Mouse (Mus musculus) adrenal gland, postnatal 36 days (tissue): Measurements from ENCODE around the gene Ndufb10. TPM values are rescaled to one million over a fixed set of nuclear protein-coding genes. Genes with fewer than 3 reads are reported as not detected.
"Not testable (repeated sequence)": the region's sequence is repeated elsewhere in the genome, so short reads cannot be mapped to it uniquely, and the experiment has no call there.

ENCODE experiments used
- DNase-seq, 2 experiments: peaks; one replicate each; pipeline ENCODE4 v3.0.0; 2021; ENCODE audit warnings: mixed read lengths in 1 of 2
- total RNA-seq, 2 experiments: library from RNA; stranded (reverse); gene quantifications; 2 replicates each; pipeline ENCODE4 v1.2.3; 2021

Gene Ndufb10
- total RNA-seq, 2 experiments from 2014 or later = 239 to 246 TPM

DNA sequence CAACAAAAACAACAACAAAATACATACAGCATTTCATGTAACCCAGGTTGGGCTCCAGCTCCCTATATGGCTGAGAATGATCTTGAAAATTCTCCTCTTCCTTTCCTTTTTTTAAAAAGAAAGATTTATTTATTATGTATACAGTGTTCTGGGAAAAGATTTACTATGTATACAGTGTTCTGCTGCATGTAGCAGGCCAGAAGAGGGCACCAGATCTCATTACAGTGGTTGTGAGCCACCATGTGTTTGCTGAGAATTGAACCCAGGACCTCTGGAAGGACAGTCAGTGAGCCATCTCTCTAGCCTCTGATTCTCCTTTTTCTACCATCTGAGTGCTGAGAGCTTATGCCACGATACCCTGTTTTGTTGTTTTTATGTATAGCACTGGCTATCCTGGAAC is 10.2 kb upstream of the Ndufb10 start:
- DNase-seq = no peak

DNA sequence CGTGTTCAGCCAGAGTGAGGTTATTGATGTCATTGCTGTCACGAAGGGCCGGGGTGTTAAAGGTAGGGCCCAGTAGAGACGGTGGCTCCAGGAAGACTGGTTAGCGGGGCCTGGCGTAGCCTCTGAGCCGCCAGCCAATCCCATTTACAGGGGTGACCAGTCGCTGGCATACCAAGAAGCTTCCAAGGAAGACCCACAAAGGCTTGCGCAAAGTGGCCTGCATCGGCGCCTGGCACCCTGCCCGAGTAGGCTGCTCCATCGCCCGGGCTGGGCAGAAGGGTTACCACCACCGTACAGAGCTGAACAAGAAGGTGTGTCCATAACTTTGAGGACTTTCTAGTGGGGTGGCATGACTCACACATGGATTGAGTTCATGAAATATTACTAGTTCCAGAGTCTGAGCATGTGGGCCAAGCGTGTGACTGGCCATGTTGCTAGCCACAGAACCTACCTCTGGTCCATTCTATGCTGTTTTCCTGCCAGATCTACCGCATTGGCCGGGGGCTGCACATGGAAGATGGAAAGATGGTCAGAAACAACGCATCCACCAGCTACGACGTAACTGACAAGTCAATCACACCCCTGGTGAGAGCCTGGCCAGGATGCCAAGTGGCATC is 9.3 kb upstream of the Ndufb10 start:
- DNase-seq = no peak

DNA sequence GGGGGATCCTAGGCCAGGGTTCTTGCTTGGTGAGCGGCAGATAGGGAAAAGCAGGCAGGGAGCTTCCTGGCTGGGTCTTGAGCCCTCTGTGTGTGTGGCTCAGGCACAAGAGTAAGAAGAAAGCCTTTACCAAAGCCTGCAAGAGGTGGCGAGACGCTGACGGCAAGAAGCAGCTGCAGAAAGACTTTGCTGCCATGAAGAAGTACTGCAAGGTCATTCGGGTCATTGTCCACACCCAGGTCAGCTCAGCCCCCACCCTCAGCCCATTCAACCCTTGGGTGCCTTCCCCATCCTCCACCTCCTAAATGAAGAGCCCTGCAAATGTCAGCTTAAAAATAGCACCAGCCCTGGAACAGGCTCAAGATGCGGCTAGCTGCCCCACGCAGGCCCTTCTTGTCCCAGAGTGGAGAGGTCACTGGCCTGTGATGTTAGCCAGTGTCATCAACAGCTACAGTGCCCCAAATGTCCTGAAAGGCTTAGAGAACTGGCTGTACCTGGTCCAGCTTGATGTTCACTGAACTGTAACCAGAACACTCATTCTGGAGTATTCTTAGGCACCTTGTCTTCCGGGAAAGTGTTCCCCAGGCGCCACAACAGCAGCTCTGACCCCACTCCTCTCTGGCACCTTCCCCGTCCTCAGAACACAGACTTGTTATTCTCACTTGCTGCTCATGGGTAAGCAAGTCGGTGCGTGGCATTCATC is 8.1 kb upstream of the Ndufb10 start:
- no peak for DNase-seq

DNA sequence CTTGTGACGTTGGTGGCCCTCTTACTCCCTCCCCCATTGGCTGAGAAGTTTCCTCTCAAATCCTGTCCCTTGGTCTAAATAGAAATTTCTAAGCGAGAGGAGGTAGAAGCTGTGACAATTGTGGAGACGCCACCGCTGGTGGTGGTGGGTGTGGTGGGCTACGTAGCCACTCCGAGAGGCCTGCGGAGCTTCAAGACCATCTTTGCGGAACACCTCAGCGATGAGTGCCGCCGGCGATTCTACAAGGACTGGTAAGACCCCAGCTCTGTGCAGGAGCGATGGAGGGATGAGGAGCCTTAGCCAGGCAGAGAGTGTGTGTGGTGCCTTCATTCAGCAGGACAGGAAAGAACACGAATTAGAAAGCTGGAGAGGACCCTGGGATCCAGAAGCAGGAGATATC is 6.5 kb upstream of the Ndufb10 start:
- no peak for DNase-seq

DNA sequence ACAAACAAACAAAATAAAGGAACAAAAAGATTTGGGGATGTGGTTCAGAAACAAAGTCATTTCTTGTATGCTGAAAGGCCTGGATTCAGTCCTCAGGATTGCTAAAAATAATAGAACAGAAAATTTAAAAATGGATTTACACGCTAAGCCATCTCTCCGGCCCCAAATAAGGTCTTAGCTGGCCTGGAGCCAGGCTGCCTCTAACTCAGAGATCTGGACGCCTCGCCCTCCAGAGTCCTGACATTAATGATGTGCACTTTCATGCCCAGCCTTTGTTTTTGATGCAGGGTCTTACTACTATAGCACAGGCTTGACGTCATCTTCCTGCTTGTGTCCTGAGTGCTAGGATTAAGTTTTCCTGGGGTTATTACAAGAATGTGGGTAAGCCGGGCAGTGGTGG is 4.8 kb upstream of the Ndufb10 start:
- DNase-seq = no peak

DNA sequence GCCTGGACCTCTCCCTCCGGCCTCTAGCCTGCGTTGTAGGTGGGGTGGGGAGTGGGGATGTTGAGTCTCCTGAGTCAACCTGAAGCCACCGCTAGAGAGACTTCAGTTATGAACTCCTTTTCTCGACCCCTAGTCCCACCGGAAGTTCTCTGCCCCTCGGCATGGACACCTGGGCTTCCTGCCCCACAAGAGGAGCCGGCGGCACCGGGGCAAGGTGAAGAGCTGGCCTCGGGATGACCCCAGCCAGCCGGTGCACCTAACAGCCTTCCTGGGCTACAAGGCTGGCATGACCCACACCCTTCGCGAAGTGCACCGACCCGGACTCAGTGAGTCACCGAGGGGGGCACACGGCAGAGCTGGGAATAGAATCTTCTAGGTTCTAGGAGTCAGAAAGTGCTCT is 3.9 kb upstream of the Ndufb10 start:
- no peak for DNase-seq

DNA sequence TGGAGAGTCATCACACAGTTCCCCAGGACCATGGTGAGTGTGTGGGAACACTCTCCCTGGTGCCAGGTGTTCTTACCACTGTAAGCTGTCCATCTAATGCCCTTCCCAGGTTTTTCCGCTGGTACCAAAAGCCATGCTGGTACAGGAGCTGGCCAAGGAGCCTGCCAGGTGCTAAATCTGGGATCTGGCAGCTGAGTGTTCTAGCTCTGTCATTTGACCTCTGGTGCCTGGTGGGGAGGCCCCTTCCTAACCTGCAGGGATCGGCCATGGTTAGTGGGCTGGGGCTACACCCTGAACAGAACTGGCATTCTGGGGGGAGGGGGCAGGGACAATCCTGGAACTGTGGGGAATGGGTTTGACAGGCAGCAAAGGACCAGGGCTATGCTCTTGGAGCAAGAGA is 3.3 kb upstream of the Ndufb10 start, which contains the start of gene Rpl3l:
TSS of gene Rpl3l (plus strand) at position 203 of the 400 bp plus-strand sequence.
- DNase-seq = no peak

DNA sequence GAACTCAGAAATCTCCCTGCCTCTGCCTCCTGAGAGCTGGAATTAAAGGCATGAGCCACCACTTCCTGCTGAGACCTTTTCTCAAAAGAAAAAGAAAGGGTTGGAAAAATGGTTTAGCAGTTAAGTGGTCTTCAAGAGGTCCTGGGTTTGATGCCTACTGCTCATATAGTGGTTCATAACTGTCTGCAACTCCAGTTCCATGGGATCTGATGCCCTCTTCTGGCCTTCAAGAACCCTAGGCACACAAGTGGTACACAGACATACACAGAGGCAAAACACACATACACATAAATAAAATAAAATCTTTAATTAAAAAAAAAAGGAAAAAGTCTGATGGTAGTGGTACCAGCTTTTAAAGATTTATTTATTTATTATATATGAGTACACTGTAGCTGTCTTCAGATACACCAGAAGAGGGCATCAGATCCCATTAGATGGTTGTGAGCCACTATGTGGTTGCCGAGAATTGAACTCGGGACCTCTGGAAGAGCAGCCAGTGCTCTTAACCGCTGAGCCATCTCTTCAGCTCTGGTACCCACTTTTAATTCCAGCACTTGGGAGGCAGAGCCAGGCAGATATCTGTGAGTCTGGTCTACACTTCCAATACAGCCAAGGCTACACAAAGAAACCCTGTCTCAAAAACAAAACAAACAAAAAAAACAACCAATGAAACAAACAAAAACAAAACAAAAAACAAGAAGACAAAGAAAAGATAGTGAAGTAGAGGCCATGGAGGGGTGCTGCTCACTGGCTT is 1.5 kb upstream of the Ndufb10 start:
- DNase-seq = no peak

DNA sequence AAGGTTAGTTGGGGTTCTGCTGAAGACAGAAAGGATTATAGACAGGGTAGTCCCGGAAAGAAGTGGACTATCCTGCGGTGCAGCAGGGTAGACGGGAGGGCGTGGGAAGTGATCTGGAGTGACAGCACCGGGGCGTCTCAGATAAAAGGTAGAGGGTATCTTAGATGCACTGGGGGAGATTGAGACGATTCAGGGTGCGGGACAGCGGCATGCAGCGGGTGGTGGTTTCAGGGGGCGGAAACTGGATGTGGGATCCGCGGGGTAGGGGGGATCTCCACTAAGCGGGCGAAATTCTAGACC is 447 bp downstream of the Ndufb10 start:
- DNase-seq = peak in 1 of 2 experiments; percentile 30

DNA sequence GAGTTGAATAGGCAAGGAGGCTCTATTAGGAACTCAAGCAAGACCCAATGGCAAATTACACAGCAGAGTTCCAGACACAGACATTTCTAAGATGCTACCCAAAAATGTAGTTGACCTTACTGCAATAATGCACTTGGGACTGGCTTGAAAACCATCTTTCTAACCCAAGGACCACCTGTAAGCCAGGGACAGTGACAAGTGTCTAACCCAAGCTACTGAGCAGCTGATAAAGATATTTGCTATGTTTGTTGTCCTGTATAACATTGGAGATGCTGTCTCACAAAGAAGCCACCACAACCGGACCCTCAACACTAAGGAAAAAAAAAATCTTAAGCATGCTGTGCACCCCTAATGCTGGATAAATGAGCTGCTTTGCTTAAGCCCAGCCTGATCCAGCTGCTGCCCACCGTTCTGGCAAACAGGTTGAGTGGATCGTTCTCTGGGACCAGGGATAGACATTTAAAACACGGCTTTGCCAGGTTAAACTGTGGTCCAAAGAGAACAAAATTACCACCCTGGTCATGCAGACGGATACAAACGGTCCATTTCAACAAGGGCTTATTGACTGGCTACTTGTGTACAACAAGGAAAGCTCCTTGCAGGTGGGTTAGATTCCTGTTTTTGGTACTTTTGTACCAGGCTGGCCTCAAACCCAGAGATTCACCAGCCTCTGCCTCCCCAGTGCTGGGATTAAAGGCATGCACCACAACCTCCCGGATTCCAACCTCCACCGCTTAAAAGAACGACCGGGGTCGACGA is 977 bp downstream of the Ndufb10 start:
- DNase-seq = no peak

DNA sequence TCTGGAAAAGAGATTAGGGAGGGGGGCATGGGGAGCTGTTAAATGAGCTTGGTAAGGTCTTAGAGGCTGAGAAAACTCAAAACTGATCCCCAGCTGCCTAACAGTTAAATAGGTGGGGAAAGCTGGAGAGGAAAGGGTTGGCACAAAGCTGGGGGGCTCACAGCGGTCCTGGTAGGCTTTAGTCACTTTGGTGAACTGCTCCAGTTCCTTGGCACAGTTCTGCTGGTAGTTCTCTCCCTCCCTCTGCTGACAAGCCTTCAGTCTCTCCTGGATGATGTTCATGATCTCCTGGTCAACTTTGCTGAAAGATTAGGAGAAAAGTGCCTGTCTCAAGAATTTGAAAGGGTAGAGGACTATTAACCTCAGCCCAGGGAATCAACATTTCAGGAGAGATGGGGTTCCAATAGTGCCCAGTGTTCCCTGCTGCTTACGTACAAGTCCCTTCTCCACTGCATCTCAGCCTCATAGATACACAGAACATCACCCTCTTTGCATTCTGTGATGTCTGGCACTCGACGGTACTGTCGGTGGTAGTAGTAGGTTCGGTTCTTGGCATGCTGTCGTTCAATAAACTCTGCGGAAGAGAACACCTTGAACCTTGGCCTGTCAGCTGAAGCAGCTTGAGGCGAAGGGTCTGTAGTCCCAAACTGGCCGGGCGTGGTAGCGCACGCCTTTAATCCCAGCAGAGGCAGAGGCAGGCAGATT is 1.9 kb downstream of the Ndufb10 start:
- no peak for DNase-seq

DNA sequence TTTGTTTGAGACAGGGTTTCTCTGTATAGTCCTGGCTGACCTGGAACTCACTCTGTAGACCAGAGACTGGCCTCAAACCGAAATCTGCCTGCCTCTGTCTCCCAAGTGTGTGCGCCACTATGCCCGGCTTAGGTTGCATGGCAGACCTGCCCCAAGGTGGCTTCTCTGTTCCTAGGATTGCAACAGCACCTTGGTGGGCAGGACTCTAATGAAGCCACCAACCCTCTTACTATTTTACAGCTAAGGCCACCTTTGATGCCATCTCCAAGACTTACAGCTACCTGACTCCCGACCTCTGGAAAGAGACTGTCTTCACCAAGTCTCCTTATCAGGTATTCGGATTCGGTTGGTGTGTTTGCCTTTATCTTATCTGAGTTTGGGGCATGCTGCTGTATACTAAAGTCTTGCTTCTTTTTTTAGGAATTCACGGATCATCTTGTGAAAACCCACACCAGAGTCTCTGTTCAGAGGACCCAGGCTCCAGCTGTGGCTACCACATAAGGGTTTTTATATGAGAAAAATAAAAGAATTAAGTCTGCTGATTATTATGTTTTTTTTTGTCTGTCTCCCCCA is 2.8 kb downstream of the Ndufb10 start:
- DNase-seq = not testable (repeated sequence)

DNA sequence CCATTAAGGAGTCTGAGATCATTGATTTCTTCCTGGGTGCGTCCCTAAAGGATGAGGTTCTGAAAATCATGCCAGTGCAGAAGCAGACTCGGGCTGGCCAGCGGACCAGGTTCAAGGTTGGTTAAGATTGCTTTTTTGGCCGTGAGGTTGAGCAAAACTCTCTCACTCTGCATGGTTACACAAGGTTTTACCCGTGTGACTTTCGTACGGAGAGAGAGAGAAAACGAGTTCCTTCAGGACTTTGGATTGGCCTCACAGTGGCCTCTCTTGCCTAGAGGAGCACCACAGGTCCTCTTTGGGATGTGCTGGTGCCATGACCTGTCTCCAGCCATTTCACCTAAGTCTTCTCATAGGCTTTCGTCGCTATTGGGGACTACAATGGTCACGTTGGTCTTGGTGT is 3.7 kb downstream of the Ndufb10 start:
- not testable (repeated sequence) for DNase-seq

DNA sequence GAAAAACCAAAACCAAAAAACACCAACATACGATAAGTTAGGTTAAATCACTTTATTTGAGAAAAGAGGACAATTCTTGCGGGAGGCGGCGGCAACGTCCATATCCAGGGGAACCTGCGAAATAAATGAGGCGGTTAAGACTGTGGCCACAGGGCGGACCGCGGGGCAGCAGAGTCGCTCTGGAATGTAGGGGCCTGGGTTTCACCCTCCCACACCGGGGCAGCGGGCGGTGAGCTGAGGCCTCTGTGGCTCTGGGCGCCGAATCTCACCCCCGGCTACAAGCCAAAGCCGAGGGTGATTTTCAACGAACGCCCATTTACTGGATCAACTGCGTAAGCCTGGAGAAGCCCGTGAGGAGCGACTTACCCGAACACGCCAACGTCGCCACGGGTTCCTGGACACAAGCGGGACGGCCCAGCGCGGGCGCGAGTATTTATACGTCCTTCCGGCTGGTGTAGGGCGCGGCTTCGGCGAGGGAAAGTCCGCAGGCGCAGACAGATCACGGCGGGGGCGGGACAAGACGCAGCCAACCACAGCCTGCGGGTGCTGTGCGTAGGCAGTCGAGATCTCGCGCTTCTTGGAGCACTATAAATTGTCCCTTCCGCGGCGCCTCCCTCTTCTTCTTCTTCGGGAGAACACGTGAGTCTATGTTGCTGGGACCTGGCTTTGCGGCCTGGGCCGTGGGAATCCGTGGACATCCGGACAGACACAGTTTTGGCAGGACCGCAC is 4.6 kb downstream of the Ndufb10 start:
- DNase-seq = peak; percentile 98

DNA sequence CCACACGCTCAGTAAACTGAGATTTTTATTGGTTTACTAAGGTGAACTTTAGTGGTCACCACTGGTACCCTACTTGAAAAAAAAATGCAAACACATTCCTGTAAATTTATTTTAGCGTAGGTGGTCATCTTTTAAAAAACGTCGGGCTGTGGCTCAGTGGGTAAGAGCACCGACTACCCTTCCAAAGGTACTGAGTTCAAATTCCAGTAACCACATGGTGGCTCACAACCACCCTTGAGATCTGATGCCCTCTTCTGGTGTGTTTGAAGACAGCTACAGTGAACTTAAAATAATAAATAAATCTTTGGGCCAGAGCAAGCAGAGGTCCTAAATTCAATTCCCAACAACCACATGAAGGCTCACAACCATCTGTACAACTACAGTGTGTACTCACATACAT is 5.3 kb downstream of the Ndufb10 start:
- not testable (repeated sequence) for DNase-seq

DNA sequence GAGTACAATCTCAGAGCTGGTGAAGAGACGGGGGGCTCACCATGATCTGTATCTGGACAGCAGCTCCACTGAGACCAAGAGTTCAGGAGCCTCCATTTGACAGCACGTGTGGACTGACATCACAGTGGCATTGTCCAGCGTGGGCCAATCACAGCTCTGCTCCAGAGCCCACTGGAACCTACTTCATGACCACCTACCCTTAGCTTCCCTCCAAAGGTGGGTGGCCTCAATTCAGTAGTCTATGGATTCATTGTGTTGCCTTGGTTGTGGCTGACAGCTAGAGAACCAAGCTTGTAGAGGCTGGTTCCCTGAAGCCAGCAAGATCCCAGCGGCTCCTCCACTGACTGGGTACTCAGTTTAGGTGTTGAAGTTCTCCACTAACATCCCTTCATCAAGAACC is 6.3 kb downstream of the Ndufb10 start, which contains the start of the genes Rnf151 and Rps2:
TSS of gene Rnf151 (minus strand) at position 121 of the 400 bp plus-strand sequence.
TSS of gene Rps2 (plus strand) at position 174 of the 400 bp plus-strand sequence.
- no peak for DNase-seq

DNA sequence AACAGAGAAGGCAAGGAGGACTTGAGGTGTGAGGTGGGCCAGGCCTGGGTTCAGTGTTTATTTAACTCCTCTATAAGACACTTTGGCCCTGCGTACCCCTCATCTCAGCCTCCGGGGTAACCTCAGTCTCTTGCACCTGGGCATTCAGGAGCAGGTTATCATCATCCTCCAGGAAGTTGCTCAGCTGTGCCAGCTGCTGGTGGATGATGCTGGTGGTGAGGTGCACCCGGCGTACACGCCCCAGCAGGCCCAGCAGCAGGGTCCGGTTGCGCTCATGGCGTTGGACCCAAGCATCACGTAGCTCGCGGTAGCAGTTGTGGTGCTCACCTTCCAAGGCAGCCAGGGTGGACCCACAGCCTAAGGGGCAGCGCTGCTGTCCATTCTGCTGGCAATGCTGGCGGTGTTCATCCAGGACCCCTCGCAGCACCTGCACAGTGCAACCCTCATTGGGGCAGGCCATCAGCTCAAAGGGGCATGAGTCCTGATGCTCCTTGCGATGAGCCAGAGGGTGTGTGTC is 8.1 kb downstream of the Ndufb10 start:
- DNase-seq = no peak

DNA sequence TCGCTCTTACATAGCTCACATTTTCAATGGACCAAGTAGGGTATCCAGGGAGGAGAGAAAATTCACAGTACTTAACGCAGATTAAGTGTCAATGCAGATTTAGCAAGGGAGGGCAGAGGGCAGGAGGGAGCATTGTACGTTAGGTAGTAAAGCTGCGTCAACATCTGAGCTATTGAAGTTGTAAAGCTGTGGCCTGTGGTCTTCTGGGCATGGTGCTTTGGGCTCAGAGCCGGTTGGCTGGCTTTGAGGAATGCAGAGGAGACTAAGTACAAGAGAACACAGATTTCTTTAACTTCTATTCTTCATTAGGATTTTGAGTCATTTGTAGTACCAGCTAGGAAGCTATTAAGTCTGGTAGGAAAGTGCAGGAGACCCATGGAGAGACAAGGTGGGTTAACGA is 8.7 kb downstream of the Ndufb10 start:
- no peak for DNase-seq

DNA sequence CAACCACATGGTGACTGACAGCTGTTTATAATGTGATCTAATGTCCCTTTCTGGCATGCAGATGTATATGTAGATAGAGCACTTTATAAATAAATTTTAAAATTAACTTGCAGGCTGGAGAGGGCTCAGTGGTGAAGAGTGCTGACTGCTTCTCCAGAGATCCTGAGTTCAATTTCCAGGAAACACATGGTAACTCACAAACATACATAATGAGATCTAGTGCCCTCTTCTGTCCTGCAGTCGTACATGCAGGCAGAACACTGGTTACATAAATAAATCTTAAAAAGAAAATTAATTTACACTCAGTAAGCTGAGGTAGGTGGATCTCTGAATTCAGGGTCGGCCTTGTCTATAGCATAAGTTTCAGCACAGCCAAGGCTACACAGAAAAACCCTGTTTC is 15.6 kb downstream of the Ndufb10 start:
- DNase-seq = no peak

DNA sequence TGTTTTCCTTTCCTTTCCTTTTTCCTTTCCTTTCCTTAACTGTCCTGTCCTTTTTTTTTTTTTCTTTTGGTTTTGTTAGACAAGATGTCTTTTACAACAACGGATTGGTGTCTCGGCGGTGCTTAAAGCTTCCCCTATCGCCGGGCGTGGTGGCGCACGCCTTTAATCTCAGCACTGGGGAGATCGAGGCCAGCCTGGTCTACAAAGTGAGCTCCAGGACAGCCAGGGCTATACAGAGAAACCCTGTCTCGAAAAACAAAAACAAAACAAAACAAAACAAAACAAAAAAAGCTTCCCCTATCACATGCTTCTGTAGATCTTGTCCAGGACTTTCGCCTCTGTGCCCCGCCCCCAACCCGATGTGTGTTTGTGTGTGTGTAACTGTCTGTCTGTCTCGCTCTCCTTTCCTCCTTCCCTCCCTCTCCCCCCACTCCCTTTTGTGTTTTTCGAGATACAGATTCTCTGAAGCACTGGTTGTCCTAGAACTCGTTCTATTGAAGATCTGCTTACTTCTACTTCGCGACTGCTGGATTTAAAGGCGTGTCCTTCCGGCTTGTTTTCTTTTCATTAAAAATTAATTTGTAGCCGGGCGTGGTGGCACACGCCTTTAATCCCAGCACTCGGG is 16.4 kb downstream of the Ndufb10 start:
- DNase-seq = no peak
